Mouse (Mus musculus): Measurements from ENCODE around the gene Ccdc92b.

The Ccdc92b gene

DNA sequence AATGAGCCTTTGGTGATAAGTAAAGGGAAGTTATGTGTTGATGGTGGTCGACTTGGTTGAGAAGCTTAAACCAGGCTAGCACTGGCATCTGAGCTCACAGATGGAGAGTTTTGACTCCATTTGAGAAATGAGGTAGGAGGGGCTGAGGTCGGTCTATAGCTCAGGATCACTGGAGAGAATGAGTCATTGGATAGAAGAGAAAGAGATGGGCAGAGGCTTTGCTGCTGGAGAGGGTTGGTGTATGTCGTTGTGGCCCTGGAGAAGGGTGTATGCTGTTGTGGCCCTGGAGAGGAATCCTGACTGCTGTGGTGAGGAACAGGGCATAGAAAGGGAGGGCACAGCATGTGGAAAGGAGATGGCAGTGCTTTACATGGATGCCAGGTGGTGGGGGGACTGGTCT is 36.5 kb downstream of the Ccdc92b start:
- no peak for DNase-seq

DNA sequence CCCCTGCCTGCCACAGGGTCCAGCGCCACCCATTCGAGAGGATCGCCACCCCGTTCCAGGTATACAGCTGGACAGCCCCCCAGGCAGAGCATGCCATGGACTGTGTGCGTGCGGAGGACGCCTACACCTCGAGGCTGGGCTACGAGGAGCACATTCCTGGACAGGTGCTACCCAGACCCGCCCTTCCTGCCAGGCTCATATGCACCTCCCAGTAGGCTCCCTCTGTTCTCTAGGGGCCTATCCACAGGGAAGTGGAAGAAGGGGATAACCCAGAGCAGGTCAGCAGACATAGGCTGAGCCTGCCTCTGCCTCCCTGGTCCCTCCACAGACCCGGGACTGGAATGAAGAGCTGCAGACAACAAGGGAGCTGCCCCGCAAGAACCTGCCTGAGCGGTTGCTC is 40.9 kb downstream of the Ccdc92b start:
- DNase-seq, result no peak

GRCm38 (mm10) chr11:74661641-74662040 is 42.2 kb downstream of the Ccdc92b start:
- DNase-seq, result no peak

- no peak for DNase-seq
Measured at GRCm38 (mm10) chr11:74662221-74662620, 42.8 kb downstream of the Ccdc92b start.

GRCm38 (mm10) chr11:74664279-74664678 is 44.9 kb downstream of the Ccdc92b start:
- DNase-seq, result no peak

DNA sequence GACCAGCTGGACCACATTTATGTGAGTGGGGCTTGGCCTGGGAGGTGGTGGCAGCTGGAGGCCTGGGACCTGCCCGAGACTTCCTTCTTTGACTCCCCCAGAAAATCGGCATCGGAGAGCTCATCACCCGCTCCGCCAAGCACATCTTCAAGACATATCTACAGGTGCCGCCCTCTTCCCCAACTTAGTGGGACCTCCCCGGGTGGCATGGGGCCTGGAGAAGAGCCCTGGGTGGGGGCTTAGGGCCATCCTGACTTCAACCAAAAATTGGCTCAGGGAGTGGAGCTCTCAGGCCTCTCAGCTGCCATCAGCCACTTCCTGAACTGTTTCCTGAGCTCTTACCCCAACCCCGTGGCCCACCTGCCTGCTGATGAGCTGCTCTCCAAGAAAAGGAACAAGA is 45.5 kb downstream of the Ccdc92b start:
- no peak for DNase-seq

DNA sequence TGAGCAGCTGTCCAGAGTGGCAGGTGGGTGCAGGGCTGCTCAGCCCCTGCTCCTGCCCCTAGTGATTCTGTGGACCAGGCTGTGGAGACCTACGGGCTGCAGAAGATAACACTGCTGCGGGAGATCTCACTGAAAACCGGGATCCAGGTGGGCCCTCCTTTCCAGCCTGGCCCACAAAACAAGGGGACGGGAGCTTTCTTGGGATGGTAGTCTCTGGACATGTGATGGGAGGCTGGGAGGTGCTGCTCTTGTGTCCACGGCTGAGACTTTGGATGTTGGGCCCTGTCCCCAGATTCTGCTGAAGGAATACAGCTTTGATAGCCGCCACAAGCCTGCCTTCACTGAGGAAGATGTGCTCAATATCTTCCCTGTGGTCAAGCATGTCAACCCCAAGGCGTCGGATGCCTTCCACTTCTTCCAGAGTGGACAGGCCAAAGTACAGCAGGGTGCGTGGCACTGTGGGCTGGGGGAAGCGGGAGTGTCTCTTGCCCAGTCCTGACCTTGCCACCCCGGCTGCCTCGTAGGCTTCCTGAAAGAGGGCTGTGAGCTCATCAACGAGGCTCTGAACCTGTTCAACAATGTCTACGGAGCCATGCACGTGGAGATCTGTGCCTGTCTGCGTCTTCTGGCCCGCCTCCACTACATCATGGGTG is 46.4 kb downstream of the Ccdc92b start:
- no peak for DNase-seq

- DNase-seq, result no peak
Measured at GRCm38 (mm10) chr11:74666284-74666652, 46.9 kb downstream of the Ccdc92b start.

GRCm38 (mm10) chr11:74666776-74667581 is 47.6 kb downstream of the Ccdc92b start:
- DNase-seq, result no peak

DNA sequence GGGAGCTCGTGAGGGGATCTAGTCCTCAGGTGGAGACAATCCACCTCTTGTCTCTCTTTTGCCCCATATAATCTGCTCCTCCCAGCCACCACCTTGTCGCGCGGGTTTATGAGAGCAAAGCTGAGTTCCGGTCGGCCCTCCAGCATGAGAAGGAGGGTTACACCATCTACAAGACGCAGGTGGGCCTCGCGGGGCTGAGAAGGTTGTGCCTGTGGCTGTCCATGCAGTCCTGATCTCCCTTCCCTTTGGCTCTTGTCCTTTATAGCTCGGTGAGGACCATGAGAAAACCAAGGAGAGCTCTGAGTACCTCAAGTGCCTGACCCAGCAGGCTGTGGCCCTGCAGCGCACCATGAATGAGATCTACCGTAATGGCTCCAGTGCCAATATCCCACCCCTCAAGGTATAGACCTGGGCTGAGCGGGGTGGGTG is 48.2 kb downstream of the Ccdc92b start:
- no peak for DNase-seq

DNA sequence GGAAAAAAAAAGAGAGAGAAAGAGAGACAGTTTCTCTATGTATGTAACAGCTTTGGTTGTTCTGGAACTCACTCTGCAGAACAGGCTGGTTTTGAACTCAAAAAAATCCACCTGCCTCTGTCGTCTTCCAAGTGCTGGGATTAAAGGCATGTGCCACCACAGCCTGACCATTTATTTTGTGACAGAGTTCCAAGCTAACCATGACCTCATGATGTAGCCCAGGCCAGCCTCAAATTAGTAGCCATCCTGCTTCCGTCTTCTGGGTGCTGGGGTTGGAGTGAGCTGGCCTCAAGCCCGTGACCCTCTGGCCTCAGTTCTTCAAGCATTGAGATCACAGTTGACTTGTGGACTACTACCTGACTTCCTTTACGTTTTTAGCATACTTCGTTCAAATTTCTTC is 49.1 kb downstream of the Ccdc92b start:
- DNase-seq, result no peak

- DNase-seq, result no peak
Measured at GRCm38 (mm10) chr11:74668971-74669370, 49.6 kb downstream of the Ccdc92b start.

GRCm38 (mm10) chr11:74670151-74670550 is 50.7 kb downstream of the Ccdc92b start:
- no peak for DNase-seq

- no peak for DNase-seq
Measured at GRCm38 (mm10) chr11:74671013-74671412, 51.6 kb downstream of the Ccdc92b start.

DNA sequence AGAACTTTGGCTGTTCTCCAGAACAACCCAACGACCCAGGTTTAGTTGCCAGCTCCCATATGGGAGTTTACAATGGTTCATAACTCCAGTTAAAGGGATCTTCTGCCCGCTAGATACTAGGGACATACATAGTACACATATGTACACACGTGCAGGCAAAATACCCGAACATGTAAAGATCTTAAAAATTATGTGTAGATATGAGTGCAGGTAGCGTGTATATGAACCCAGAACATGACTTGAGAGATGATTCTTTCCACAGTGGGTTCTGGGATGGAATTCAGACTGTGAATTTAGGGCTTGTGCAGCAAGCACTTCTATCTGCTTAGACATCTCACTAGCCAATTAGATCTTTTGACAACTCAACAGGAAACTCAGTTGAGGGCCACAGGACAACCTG is 52.4 kb downstream of the Ccdc92b start:
- DNase-seq, result no peak

DNA sequence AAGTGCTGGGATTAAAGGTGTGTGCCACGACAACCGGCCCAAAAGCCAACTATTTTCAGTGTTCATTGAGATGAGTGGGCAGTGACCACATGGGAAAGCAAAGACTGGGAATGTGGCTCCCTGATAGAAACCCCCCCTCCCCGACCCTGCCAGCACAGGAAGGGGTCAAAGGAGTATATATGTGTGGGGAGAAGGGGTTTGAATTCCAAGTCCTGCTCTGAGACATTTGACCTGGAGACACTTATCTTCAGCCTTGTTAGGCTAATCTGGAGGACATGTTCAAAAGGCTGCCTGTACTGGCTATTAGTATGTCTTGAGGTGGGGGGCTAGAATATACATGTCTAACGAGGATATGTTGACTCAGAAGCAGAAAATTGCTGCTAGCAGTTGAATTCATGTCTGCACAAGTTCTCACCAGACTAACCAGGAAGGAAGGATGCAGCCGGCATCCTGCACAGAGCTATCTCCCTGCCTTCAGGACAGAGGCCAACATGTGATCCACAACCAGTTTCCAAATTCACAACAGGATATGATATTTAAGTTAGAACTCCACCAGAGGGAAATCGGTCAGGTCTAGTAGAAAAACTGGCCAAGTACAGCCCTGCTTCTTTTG is 53.6 kb downstream of the Ccdc92b start:
- no peak for DNase-seq

DNA sequence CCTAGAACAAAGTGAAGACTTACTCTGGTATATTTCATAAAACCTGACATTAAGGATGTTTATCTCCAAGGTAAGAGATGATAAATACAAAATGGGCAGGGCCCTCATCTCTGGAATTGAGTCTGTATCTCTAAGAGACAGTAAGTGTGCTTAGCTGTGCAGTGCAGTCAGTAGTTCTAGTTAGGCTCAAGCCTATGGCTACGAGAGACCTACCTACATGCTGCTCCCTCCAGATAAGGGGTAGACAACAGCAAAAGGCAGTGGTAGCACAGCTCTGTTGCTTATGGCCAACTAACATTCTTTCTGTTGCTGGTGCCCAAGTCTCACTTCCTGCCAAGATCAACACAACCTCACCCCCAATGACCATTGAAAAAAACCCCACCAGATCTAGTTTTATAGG is 54.2 kb downstream of the Ccdc92b start:
- no peak for DNase-seq

DNA sequence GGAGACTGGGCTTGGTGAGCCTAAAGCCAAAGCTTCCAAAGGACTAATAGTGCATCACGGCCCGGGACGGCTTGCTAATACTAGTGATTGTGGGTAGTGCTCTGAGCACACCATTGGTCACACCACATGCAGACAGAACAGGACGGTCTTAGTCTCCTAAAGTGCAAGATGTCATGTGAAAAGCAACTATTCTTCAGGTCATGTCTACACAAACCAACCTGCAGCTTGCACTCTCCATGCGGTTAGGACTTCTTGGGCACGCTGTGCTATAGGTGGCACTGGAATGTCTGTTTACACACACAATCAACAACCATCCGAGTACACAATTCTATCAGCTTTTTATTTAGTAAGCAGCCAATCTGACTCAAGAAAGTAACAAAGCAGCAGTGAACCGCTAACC is 55.3 kb downstream of the Ccdc92b start:
- no peak for DNase-seq

- no peak for DNase-seq
Measured at GRCm38 (mm10) chr11:74675156-74675555, 55.8 kb downstream of the Ccdc92b start.
